Mouse (Mus musculus) C2C12 (cell line): ENCODE results near the gene Fam229b. TPM values are rescaled to one million over a fixed set of nuclear protein-coding genes. Genes with fewer than 3 reads are reported as not detected.

Experiments used
- H3K27me3 ChIP-seq: one replicate; pipeline ENCODE4 v1.6.1; 2011; ENCODE audit not compliant: control insufficient read depth, insufficient read depth, insufficient read length
- H3K36me3 ChIP-seq: one replicate; pipeline ENCODE4 v1.6.1; 2011; ENCODE audit not compliant: control insufficient read depth, insufficient read depth
- H3K4me3 ChIP-seq: one replicate; pipeline ENCODE4 v1.5.1; 2011; ENCODE audit warnings: mild to moderate bottlenecking, control low read depth; ENCODE audit not compliant: poor library complexity, insufficient read depth, severe bottlenecking
- H3K79me2 ChIP-seq: one replicate; pipeline ENCODE4 v1.6.1; 2011; ENCODE audit not compliant: control insufficient read depth, insufficient read depth
- H3K79me3 ChIP-seq: one replicate; pipeline ENCODE4 v1.6.1; 2011; ENCODE audit warnings: low read depth, control low read depth
- H3ac ChIP-seq: one replicate; pipeline ENCODE3; 2011; ENCODE audit warnings: low read depth; ENCODE audit not compliant: control insufficient read depth, insufficient read length
- CEBPB ChIP-seq: IDR thresholded peaks from one replicate; pipeline ENCODE4 v1.6.1; 2011; ENCODE audit warnings: low read depth, mild to moderate bottlenecking, control low read depth, moderate library complexity
- CTCF ChIP-seq: IDR thresholded peaks from one replicate; pipeline ENCODE4 v1.5.1; 2011; ENCODE audit not compliant: control insufficient read depth, insufficient read depth, insufficient read length
- FOSL1 ChIP-seq: IDR thresholded peaks from one replicate; pipeline ENCODE4 v1.8.0; 2011; ENCODE audit warnings: mild to moderate bottlenecking, low read length; ENCODE audit not compliant: poor library complexity, insufficient read depth, severe bottlenecking
- MAX ChIP-seq: IDR thresholded peaks from one replicate; pipeline ENCODE4 v1.6.1; 2011; ENCODE audit warnings: mild to moderate bottlenecking, control low read depth
- MYOD1 ChIP-seq: IDR thresholded peaks from one replicate; pipeline ENCODE4 v1.6.1; 2011; ENCODE audit warnings: low read depth; ENCODE audit not compliant: control insufficient read depth, insufficient read length
- MYOG ChIP-seq: IDR thresholded peaks from one replicate; pipeline ENCODE4 v1.6.1; 2011; ENCODE audit not compliant: control insufficient read depth, insufficient read length; ENCODE audit errors: extremely low read depth
- USF1 ChIP-seq: IDR thresholded peaks from one replicate; pipeline ENCODE4 v1.6.1; 2011; ENCODE audit warnings: low read depth, mild to moderate bottlenecking, control low read depth, moderate library complexity
- polyA plus RNA-seq: library from polyadenylated mRNA; unstranded; fragments of >200 nt; fragmentation: generic; extraction: Trizol; gene quantifications from one replicate; pipeline ENCODE4 v1.2.1, GENCODE M21; 2012; ENCODE audit warnings: missing spikeins

Fam229b gene
- polyA plus RNA-seq, 1 experiment = 3.7 TPM

DNA sequence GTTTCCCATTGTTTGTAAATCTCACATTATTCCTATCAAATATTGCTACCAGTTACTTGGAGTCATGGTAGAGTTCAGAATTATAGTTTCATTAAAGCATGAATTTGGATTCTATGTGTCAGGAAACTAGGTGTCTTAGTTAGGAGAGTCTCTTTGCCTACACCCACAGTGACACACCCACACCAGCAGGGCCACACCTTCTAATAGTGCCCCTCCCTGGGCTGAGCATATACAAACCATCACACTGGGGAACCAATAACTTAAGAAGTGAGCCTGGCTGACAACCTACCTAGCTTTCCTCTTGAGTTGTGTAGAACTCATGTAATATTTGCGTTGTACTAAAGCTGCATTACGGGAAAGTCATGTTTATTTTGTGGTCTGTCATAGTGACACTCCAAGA lies 7.7 kb upstream of the Fam229b start:
- H3K79me2 ChIP-seq = no peaks in the 10 kb centered on the region
- H3K4me3 ChIP-seq = no peak overlapping the region
- H3K27me3 ChIP-seq = no peaks in the 10 kb centered on the region
- TF ChIP-seq FOSL1 = no peak
- TF ChIP-seq CTCF = no peak
- TF ChIP-seq USF1 = no peak
- no peak for TF ChIP-seq MAX
- TF ChIP-seq CEBPB = no peak
- no peak for TF ChIP-seq MYOG
- no peak for TF ChIP-seq MYOD1
- peaks cover 80% of the 10 kb centered on the region for H3K36me3 ChIP-seq
- H3ac ChIP-seq = no peak overlapping the region
- no peaks in the 10 kb centered on the region for H3K79me3 ChIP-seq

DNA sequence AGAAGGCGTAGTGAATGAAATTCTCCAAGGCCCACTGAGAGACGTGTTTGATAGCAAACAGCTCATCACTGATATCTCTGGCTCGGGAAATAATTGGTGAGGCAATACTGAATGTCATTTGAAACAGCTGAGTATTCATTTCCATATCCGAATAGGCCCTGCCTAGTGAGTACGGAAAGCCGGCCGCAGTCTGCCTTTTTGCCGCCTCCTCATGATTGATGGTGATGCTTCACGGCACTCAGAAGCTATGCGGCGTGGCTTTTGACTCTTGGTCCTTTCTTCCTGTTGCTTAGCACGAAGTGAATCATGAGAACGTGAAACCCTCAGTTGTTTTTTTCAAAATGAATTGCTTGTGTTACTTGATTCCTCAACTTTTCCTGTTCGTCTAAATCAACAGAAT lies 7.1 kb upstream of the Fam229b start:
- no peaks in the 10 kb centered on the region for H3K79me3 ChIP-seq
- H3K27me3 ChIP-seq = no peaks in the 10 kb centered on the region
- TF ChIP-seq MYOG (no peak), FOSL1 (no peak), MYOD1 (no peak), CTCF (no peak), CEBPB (no peak), USF1 (no peak), MAX (no peak)
- H3K36me3 ChIP-seq = peaks cover 74% of the 10 kb centered on the region
- no peaks in the 10 kb centered on the region for H3K79me2 ChIP-seq
- no peak overlapping the region for H3ac ChIP-seq
- no peak overlapping the region for H3K4me3 ChIP-seq

DNA sequence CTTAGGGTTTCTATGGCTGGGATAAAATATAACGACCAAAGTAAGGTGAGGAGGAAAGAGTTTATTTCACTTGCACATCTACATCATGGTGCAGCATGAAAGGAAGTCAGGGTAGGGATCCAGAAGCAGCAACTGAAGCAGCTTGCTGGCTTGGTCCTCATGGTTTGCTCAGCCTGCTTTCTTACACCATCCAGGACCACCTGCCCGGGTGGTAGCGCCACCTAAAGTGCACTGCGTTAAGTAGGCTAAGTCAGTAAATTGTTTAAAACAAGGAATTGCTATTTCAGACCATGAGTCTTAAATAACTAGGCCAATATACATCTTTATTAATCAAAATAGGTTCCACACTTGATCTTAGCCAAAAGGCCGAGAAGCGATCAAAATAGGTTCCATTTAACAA lies 5.0 kb upstream of the Fam229b start:
- Histone ChIP-seq H3K27me3 (no peaks in the 10 kb centered on the region), H3K36me3 (peaks cover 55% of the 10 kb centered on the region), H3K79me2 (peaks cover 15% of the 10 kb centered on the region), H3ac (no peak overlapping the region), H3K4me3 (no peak overlapping the region), H3K79me3 (peaks cover 1% of the 10 kb centered on the region)
- TF ChIP-seq USF1 = no peak
- no peak for TF ChIP-seq MYOG
- TF ChIP-seq MAX = no peak
- TF ChIP-seq CEBPB = no peak
- no peak for TF ChIP-seq CTCF
- TF ChIP-seq FOSL1 = no peak
- no peak for TF ChIP-seq MYOD1

DNA sequence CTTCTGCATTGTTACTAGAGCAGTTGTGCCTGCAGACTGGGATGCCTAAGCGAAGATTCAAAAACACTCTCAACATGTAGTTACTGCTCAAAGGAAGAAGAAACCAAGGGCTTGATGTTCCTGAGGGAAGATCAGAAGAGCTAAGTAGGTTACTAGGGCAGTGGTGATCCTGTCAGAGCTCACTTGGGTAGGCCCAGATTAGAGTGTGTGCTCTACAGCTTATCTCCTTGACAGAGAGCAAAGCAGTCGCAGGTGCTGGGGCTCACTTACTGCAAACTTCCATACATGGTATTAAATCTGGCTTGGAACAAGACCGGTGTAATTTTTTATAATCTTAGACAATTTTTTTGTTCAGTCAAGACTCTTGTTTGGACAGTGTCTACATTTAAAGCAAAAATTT lies 4.1 kb upstream of the Fam229b start:
- Histone ChIP-seq H3ac (no peak overlapping the region), H3K79me3 (peaks cover 1% of the 10 kb centered on the region), H3K36me3 (peaks cover 48% of the 10 kb centered on the region), H3K4me3 (no peak overlapping the region), H3K27me3 (no peaks in the 10 kb centered on the region), H3K79me2 (peaks cover 15% of the 10 kb centered on the region)
- no peak for TF ChIP-seq CEBPB
- no peak for TF ChIP-seq FOSL1
- TF ChIP-seq CTCF = no peak
- no peak for TF ChIP-seq MYOD1
- no peak for TF ChIP-seq USF1
- TF ChIP-seq MAX = no peak
- no peak for TF ChIP-seq MYOG

DNA sequence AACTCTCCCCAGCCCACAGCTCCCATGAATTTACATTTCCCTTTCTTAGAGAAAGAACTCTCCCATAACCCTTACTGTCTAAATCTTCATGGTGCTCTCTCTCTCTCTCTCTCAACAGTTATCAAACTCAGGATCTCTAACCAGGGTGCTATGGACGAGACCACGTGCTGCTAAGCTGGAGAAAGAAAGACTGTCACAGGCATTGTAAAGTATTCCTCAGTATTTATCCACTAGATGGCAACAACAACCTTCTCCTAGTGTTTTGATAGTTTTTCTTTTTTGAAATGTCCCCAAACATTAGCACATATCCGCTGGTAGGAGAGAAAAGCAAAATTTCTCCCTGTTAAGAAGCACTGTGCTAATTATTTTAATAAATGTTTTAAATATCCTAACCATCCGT lies 12.3 kb downstream of the Fam229b start:
- H3K79me2 ChIP-seq = no peaks in the 10 kb centered on the region
- H3K4me3 ChIP-seq = no peak overlapping the region
- H3K27me3 ChIP-seq = no peaks in the 10 kb centered on the region
- no peak for TF ChIP-seq MYOG
- TF ChIP-seq CEBPB = no peak
- TF ChIP-seq USF1 = peak; percentile 71
- TF ChIP-seq MAX = no peak
- TF ChIP-seq FOSL1 = no peak
- TF ChIP-seq CTCF = no peak
- TF ChIP-seq MYOD1 = no peak
- no peaks in the 10 kb centered on the region for H3K36me3 ChIP-seq
- H3K79me3 ChIP-seq = no peaks in the 10 kb centered on the region
- H3ac ChIP-seq = no peak overlapping the region

DNA sequence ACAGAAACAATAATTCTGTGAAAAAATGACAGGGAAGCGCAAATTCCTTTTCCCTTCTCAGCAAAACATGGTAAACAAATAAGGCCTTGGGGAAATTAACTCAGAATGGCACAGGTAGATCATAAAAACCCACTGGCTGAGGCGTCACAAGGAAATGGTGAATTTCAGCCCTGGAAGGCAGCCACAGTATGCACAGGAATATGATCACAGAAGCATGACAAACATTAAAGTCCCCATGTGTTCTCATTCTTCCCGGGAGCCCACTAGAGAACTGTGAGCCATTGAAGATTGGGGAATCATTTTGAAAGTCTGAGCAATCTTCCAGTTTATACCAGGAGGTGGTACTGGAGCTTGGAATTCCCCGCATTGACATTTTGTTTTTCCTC lies 24.2 kb downstream of the Fam229b start:
- Histone ChIP-seq H3K4me3 (no peak overlapping the region), H3K79me3 (no peaks in the 10 kb centered on the region), H3K79me2 (no peaks in the 10 kb centered on the region), H3K36me3 (no peaks in the 10 kb centered on the region), H3ac (no peak overlapping the region), H3K27me3 (no peaks in the 10 kb centered on the region)
- no peak for TF ChIP-seq MAX
- TF ChIP-seq USF1 = no peak
- TF ChIP-seq MYOD1 = no peak
- no peak for TF ChIP-seq FOSL1
- no peak for TF ChIP-seq CEBPB
- TF ChIP-seq CTCF = no peak
- no peak for TF ChIP-seq MYOG
